Mouse (Mus musculus) olfactory bulb, adult 2 months (tissue): ENCODE data around the gene Gfap. TPM values are rescaled to one million over a fixed set of nuclear protein-coding genes. Genes with fewer than 3 reads are reported as not detected.

Experiments used
- H3K27ac ChIP-seq: fragments of 200-500 bp; 2 replicates; pipeline ENCODE4 v1.5.1; 2012; ENCODE audit warnings: low read depth, low read length; ENCODE audit not compliant: insufficient read depth
- H3K4me1 ChIP-seq: fragments of 200-500 bp; 2 replicates; pipeline ENCODE4 v1.6.1; 2012; ENCODE audit warnings: low read length; ENCODE audit not compliant: control insufficient read depth, insufficient read depth
- H3K4me3 ChIP-seq: fragments of 200-500 bp; 2 replicates; pipeline ENCODE4 v1.5.1; 2012; ENCODE audit warnings: mild to moderate bottlenecking, low read depth, low read length, moderate library complexity; ENCODE audit not compliant: insufficient read depth
- CTCF ChIP-seq: fragments of 200-500 bp; IDR thresholded peaks from 2 replicates; pipeline ENCODE4 v1.5.1; 2012; ENCODE audit warnings: low read depth, mild to moderate bottlenecking, low read length, moderate library complexity; ENCODE audit not compliant: insufficient read depth
- POLR2A ChIP-seq: fragments of 200-500 bp; IDR thresholded peaks from 2 replicates; pipeline ENCODE4 v1.6.1; 2012; ENCODE audit warnings: mild to moderate bottlenecking, low read depth, low read length, moderate library complexity; ENCODE audit not compliant: insufficient read depth
- WGBS: fragments of 180-500 bp; shearing (Covaris S2); methylation state at CpG from one replicate; pipeline ENCODE4 v1.1.7; 2018; 5-methylcytosine and 5-hydroxymethylcytosine counted together
- polyA plus RNA-seq: library from polyadenylated mRNA; stranded (reverse); fragments of >200 nt; gene quantifications from 2 replicates; pipeline ENCODE4 v1.2.4, GENCODE M21; 2012; ENCODE audit warnings: low replicate concordance; ENCODE audit not compliant: missing spikeins, insufficient read depth, insufficient read length

Gfap gene
- polyA plus RNA-seq: not detected in 2 replicates

- TF ChIP-seq CTCF (peak; percentile 67; the same call in 1 of the 2 replicates), POLR2A (no peak)
- WGBS: 10% methylated on average over 7 of the region's 7 CpGs
- Histone ChIP-seq H3K4me3 (no peak within 1 kb of the TSS), H3K27ac (no peak within 1 kb of the TSS), H3K4me1 (no peaks in the 10 kb centered on the region; the same call in 1 of the 2 replicates)
Observed at GRCm38 (mm10) chr11:102900763-102901162, at the start of gene Gfap. Gfap (minus strand) TSS chr11:102900912.

GRCm38 (mm10) chr11:102948043-102948961, 47.6 kb upstream of the Gfap start:
- Histone ChIP-seq H3K4me1 (peaks cover 32% of the 10 kb centered on the region), H3K27ac (no peak overlapping the region)
- WGBS: 7% methylated on average over 51 of the region's 51 CpGs

GRCm38 (mm10) chr11:102946992-102947343, 46.3 kb upstream of the Gfap start:
- 37% methylated on average over 8 of the region's 8 CpGs for WGBS
- TF ChIP-seq CTCF: no peak; the same call in 1 of the 2 replicates
- no peak for TF ChIP-seq POLR2A
- H3K27ac ChIP-seq: no peak overlapping the region
- H3K4me3 ChIP-seq: no peak overlapping the region
- H3K4me1 ChIP-seq: peaks cover 29% of the 10 kb centered on the region

More at GRCm38 (mm10) chr11:102948043-102948961, 47.6 kb upstream of the Gfap start:
- H3K4me3 ChIP-seq: peak overlapping the region; percentile 36
- TF ChIP-seq POLR2A: no peak; the same call in 1 of the 2 replicates

GRCm38 (mm10) chr11:102946265-102946991, 45.7 kb upstream of the Gfap start, which contains the start of gene C1ql1:
C1ql1 (minus strand) TSS chr11:102946688.
- Histone ChIP-seq H3K27ac (no peak within 1 kb of the TSS), H3K4me3 (peak within 1 kb of the TSS; percentile 7), H3K4me1 (peaks cover 29% of the 10 kb centered on the region)
- WGBS: under 1% methylated on average over 87 of the region's 87 CpGs
- TF ChIP-seq CTCF (no peak), POLR2A (no peak)

GRCm38 (mm10) chr11:102945306-102946264, 44.9 kb upstream of the Gfap start:
- peak overlapping the region; percentile 7 for H3K4me3 ChIP-seq
- H3K4me1 ChIP-seq: peaks cover 29% of the 10 kb centered on the region
- TF ChIP-seq CTCF (no peak), POLR2A (no peak)
- WGBS: 3% methylated on average over 54 of the region's 54 CpGs
- no peak overlapping the region for H3K27ac ChIP-seq

GRCm38 (mm10) chr11:102941236-102941635, 40.5 kb upstream of the Gfap start:
- Histone ChIP-seq H3K27ac (no peak overlapping the region), H3K4me1 (peaks cover 23% of the 10 kb centered on the region), H3K4me3 (no peak overlapping the region)
- no peak for TF ChIP-seq POLR2A
- WGBS: 71% methylated on average over 6 of the region's 6 CpGs

- H3K4me1 ChIP-seq: peaks cover 15% of the 10 kb centered on the region
- H3K27ac ChIP-seq: no peak overlapping the region
- H3K4me3 ChIP-seq: no peak overlapping the region
- 30% methylated on average over 13 of the region's 13 CpGs for WGBS
- TF ChIP-seq CTCF (no peak), POLR2A (no peak)
Observed at GRCm38 (mm10) chr11:102939024-102939675, 38.4 kb upstream of the Gfap start.

GRCm38 (mm10) chr11:102937529-102938182, 36.9 kb upstream of the Gfap start:
- Histone ChIP-seq H3K27ac (no peak overlapping the region), H3K4me1 (peaks cover 15% of the 10 kb centered on the region), H3K4me3 (no peak overlapping the region)
- 64% methylated on average over 3 of the region's 3 CpGs for WGBS
- TF ChIP-seq POLR2A (no peak), CTCF (no peak)
